Mouse (Mus musculus) kidney, adult 2 months (tissue): Measurements from ENCODE around the gene Ash1l.

Experiments
- CTCF ChIP-seq: fragments of 200-500 bp; conservative IDR thresholded peaks from 2 replicates; pipeline ENCODE4 v1.5.1; 2011; ENCODE audit warnings: low read depth, mild to moderate bottlenecking, control low read depth, low read length, moderate library complexity, mixed read lengths; ENCODE audit not compliant: insufficient read depth, insufficient read length
- POLR2A ChIP-seq: fragments of 200-500 bp; IDR thresholded peaks from one replicate; pipeline ENCODE4 v1.6.1; 2011; ENCODE audit warnings: low read depth, low read length, control low read depth

DNA sequence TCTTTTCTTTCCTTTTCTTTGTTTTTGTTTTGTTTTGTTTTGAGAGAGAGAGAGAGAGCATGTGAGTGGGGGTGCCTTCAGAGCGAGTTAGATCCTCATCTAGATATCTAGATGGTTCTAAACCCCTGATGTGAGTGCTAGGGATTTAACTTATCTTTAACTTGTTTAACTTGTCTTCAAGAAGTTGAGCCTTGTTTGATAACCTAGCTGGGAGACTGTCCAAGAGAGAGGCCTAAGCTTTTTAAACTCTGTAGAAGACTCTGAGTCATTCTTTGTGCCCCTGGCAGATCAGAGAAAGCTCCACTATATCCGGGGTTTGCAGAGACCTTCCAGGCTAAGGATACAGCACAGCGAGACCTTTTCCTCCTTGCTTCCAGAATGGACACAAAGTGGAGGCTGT, 157.1 kb downstream of the Ash1l start:
- TF ChIP-seq CTCF: no peak
- TF ChIP-seq POLR2A: no peak
